Mouse (Mus musculus): ENCODE data around the gene Oaf.

DNA sequence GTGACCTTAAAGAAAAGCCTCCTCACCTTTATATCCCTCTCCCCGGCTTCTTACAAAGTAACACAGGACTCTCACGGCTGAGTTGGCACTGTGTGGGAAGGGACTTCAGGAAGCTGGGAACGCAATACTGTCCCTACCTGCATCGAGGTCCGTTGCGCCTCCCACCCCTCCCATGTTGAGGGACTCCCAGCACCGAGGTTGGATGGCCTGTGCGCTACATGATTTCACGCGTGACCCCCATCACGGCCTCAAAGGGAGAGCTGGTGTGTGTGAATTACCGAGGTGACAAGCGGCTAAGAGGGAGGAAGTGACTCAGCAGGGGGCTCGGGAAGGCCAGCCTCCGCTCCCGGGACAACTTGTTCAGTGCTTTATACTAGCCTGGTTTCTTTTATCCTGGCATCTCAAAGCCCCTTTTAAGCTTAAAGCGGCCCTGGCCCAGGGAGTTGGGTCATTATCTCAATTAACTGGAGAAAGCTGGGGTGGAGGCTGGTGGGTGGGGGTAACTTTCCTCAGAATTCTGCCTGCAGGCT lies 31.1 kb upstream of the Oaf start:
- TF ChIP-seq CHD2 (IDR thresholded peaks at IDR 0.05; ENCODE audit: low read depth, low read length) (no peak), ZNF384 (IDR thresholded peaks at IDR 0.05; ENCODE audit: low read depth, low read length) (no peak), MAFK (IDR thresholded peaks at IDR 0.05; ENCODE audit: insufficient read depth, low read depth, low read length) (no peak), ZC3H11A (IDR thresholded peaks at IDR 0.05; ENCODE audit: borderline replicate concordance, low read depth, low read length) (no peak), HCFC1 (IDR thresholded peaks at IDR 0.05; ENCODE audit: borderline replicate concordance, insufficient read depth, low read length) (no peak)
